Mouse (Mus musculus) heart, adult 2 months (tissue): ENCODE data around the gene Tshr.

Experiments used
- CTCF ChIP-seq: fragments of 200-600 bp; IDR thresholded peaks from 2 replicates; pipeline ENCODE4 v1.8.1; 2022; ENCODE audit warnings: antibody characterized with exemption, mild to moderate bottlenecking, moderate library complexity
- EP300 ChIP-seq: fragments of 200-500 bp; IDR thresholded peaks from 2 replicates; pipeline ENCODE4 v1.6.1; 2011; ENCODE audit warnings: low read depth, low read length, control low read depth; ENCODE audit not compliant: insufficient read depth

DNA sequence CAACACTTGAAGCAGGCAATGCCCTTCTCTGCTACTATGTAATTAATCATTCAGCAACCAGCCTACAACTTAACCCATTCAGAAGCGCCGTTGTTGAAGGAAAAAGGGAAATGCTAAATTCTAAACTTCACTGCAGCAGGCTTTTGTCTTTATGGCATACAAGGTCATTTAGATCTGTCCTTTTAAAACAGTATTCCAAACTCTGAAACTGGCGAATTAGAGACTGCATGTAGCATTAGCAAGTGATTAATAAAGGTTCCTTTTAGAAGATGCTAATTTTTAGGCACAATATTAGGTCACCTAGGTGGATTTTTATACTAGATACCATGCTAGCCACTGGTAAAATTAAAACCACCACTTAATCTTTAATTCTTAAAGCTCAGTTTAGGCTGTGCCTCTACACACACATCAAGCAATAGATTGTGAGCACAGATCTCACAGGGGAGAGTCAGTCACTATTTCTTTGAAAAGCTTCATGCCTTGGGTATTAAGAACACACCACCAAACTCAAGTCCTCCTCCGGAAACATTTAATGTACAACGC is 203.2 kb downstream of the Tshr start:
- TF ChIP-seq CTCF = no peak
- no peak for TF ChIP-seq EP300
